10 mouse cellular contexts compared by ENCODE assay signal in genomic region chr8:3416846-3417245, GRCm38 (mm10). TPM values are rescaled to one million over a fixed set of nuclear protein-coding genes. Genes with fewer than 3 reads are reported as not detected.
DNase-seq lines count a peak whose midpoint lies in the region; ATAC-seq and TF ChIP-seq lines count a peak whose summit lies in the region.
"Had no signal": no experiment of that assay in that cellular context is flagged by ENCODE, and none has a peak within 500 bp of the region (broad histone marks: within the 10 kb centered on the region; RNA-seq: fewer than 3 reads in every experiment).

No protein-coding gene starts in this region.

- no peak overlapping the region for H3K27ac ChIP-seq in hindbrain, embryonic 11.5 days (ENCODE audit: low read depth, low read length)
- H3K27ac ChIP-seq in hindbrain, embryonic 16.5 days (ENCODE audit: low read depth, low read length), result no peak overlapping the region
- 0 out of 2 replicates have a peak overlapping the region, but pooled peaks have one; percentile 65 for H3K27ac ChIP-seq in midbrain, embryonic 13.5 days
- H3K27ac ChIP-seq in midbrain, embryonic 15.5 days, result no peak overlapping the region
- peak overlapping the region; percentile 82 for H3K27ac ChIP-seq in embryonic fibroblast, embryonic 13.5 days (ENCODE audit: insufficient read depth, low read length)
- H3K27ac ChIP-seq: limb, embryonic 15.5 days had no signal

- peak; percentile 25 for DNase-seq in hindbrain, embryonic 11.5 days (ENCODE audit: low spot score)
- DNase-seq in frontal cortex, adult 2 months (ENCODE audit: extremely low spot score in 1 of 2, low spot score in 1 of 2), result no peak
- DNase-seq in right cerebral cortex, postnatal 4 days, result no peak
- DNase-seq: layer of hippocampus, adult 9-11 months had no signal

- H3K9me3 ChIP-seq in hindbrain, embryonic 11.5 days (ENCODE audit: control insufficient read depth, low read length), result no peaks in the 10 kb centered on the region
- H3K9me3 ChIP-seq in hindbrain, embryonic 16.5 days (ENCODE audit: control insufficient read depth, low read length), result no peaks in the 10 kb centered on the region
- H3K9me3 ChIP-seq in midbrain, embryonic 13.5 days, result no peaks in the 10 kb centered on the region
- no peaks in the 10 kb centered on the region for H3K9me3 ChIP-seq in midbrain, embryonic 15.5 days
- H3K9me3 ChIP-seq: limb, embryonic 15.5 days had no signal

- no peaks in the 10 kb centered on the region for H3K27me3 ChIP-seq in hindbrain, embryonic 11.5 days (ENCODE audit: control insufficient read depth, insufficient read depth, low read length)
- no peaks in the 10 kb centered on the region for H3K27me3 ChIP-seq in hindbrain, embryonic 16.5 days (replicated peaks; ENCODE audit: control insufficient read depth, insufficient read depth, low read length)
- H3K27me3 ChIP-seq in midbrain, embryonic 13.5 days, result no peaks in the 10 kb centered on the region
- H3K27me3 ChIP-seq in midbrain, embryonic 15.5 days (replicated peaks), result no peaks in the 10 kb centered on the region
- H3K27me3 ChIP-seq: limb, embryonic 15.5 days had no signal

- no peak overlapping the region for H3K4me2 ChIP-seq in hindbrain, embryonic 11.5 days (replicated peaks; ENCODE audit: low read depth, low read length)
- H3K4me2 ChIP-seq in hindbrain, embryonic 16.5 days (ENCODE audit: low read length), result no peak overlapping the region
- no peak overlapping the region for H3K4me2 ChIP-seq in midbrain, embryonic 13.5 days (replicated peaks)
- H3K4me2 ChIP-seq in midbrain, embryonic 15.5 days, result no peak overlapping the region
- H3K4me2 ChIP-seq: limb, embryonic 15.5 days had no signal

- peak; percentile 36; the same call in 1 of the 2 replicates for ATAC-seq in hindbrain, embryonic 11.5 days (ENCODE audit: low FRiP score)
- no peak for ATAC-seq in hindbrain, embryonic 16.5 days
- ATAC-seq in midbrain, embryonic 13.5 days, result no peak
- ATAC-seq in midbrain, embryonic 15.5 days (replicated peaks), result no peak

- no peak for TF ChIP-seq POLR2A in embryonic fibroblast, embryonic 13.5 days (IDR thresholded peaks at IDR 0.05; ENCODE audit: low read depth, low read length)

- H3K36me3 ChIP-seq in hindbrain, embryonic 11.5 days (ENCODE audit: control insufficient read depth, insufficient read depth, low read length), result no peaks in the 10 kb centered on the region
- no peaks in the 10 kb centered on the region for H3K36me3 ChIP-seq in hindbrain, embryonic 16.5 days (ENCODE audit: control insufficient read depth, insufficient read depth, low read length)
- H3K36me3 ChIP-seq in midbrain, embryonic 13.5 days, result no peaks in the 10 kb centered on the region
- H3K36me3 ChIP-seq in midbrain, embryonic 15.5 days (replicated peaks), result no peaks in the 10 kb centered on the region
- H3K36me3 ChIP-seq: limb, embryonic 15.5 days had no signal

- TF ChIP-seq CTCF in embryonic fibroblast, embryonic 13.5 days (IDR thresholded peaks at IDR 0.05; ENCODE audit: borderline replicate concordance, insufficient read depth, low read length), result no peak

- 24% methylated on average over 4 of the region's 4 CpGs for WGBS in hindbrain, embryonic 11.5 days
- 26% methylated on average over 4 of the region's 4 CpGs for WGBS in hindbrain, embryonic 16.5 days
- 27% methylated on average over 4 of the region's 4 CpGs for WGBS in midbrain, embryonic 13.5 days
- WGBS in midbrain, embryonic 15.5 days, result 23% methylated on average over 4 of the region's 4 CpGs

- peaks cover 18% of the 10 kb centered on the region for H3K4me1 ChIP-seq in hindbrain, embryonic 11.5 days (replicated peaks; ENCODE audit: control insufficient read depth, insufficient read depth, low read length)
- H3K4me1 ChIP-seq in hindbrain, embryonic 16.5 days (ENCODE audit: control insufficient read depth, insufficient read depth, low read depth, low read length), result peaks cover 21% of the 10 kb centered on the region
- H3K4me1 ChIP-seq in midbrain, embryonic 13.5 days (replicated peaks), result peaks cover 51% of the 10 kb centered on the region
- peaks cover 32% of the 10 kb centered on the region for H3K4me1 ChIP-seq in midbrain, embryonic 15.5 days
- H3K4me1 ChIP-seq in embryonic fibroblast, embryonic 13.5 days (ENCODE audit: control insufficient read depth, insufficient read depth, low read length), result peaks cover 46% of the 10 kb centered on the region

- H3K9ac ChIP-seq in hindbrain, embryonic 11.5 days (ENCODE audit: low read depth, low read length), result no peak overlapping the region
- no peak overlapping the region for H3K9ac ChIP-seq in hindbrain, embryonic 16.5 days (ENCODE audit: low read depth, low read length)
- no peak overlapping the region for H3K9ac ChIP-seq in midbrain, embryonic 13.5 days (replicated peaks)
- no peak overlapping the region for H3K9ac ChIP-seq in midbrain, embryonic 15.5 days
- H3K9ac ChIP-seq: limb, embryonic 15.5 days had no signal

- no peak overlapping the region for H3K4me3 ChIP-seq in hindbrain, embryonic 11.5 days (ENCODE audit: low read depth, low read length)
- H3K4me3 ChIP-seq in hindbrain, embryonic 16.5 days (ENCODE audit: low read length), result no peak overlapping the region
- H3K4me3 ChIP-seq in midbrain, embryonic 13.5 days (replicated peaks), result no peak overlapping the region
- H3K4me3 ChIP-seq in midbrain, embryonic 15.5 days, result no peak overlapping the region
- H3K4me3 ChIP-seq in embryonic fibroblast, embryonic 13.5 days (ENCODE audit: insufficient read depth, low read length), result no peak overlapping the region
- H3K4me3 ChIP-seq: limb, embryonic 15.5 days had no signal

RNA-seq across cellular contexts. Expression of gene Arhgef18, which starts 24.0 kb away (rescaled TPM):
- polyA plus RNA-seq in hindbrain, embryonic 11.5 days (2014; fragmentation: Nextera tagmentation; extraction: Ambion mirVana), result 9.2 and 10.9 TPM in 2 replicates
- 11.5 and 11.7 TPM in 2 replicates for polyA plus RNA-seq in hindbrain, embryonic 16.5 days (2015; fragmentation: Nextera tagmentation; extraction: Ambion mirVana)
- polyA plus RNA-seq in midbrain, embryonic 13.5 days (2015; fragmentation: Nextera tagmentation; extraction: Ambion mirVana), result 10.4 and 12.5 TPM in 2 replicates
- polyA plus RNA-seq in midbrain, embryonic 15.5 days (2015; fragmentation: Nextera tagmentation; extraction: Ambion mirVana), result 11.8 and 13.3 TPM in 2 replicates
- 19.8 and 21.2 TPM in 2 replicates for polyA plus RNA-seq in embryonic fibroblast, embryonic 13.5 days (2011; ENCODE audit: insufficient read length, low read depth, missing spikeins)
- polyA plus RNA-seq in frontal cortex, adult 2 months (2012; rRNA removed), result 29.1 and 33.8 TPM in 2 replicates

RNA-seq across cellular contexts. Expression of gene Pex11g, which starts 50.6 kb away (rescaled TPM):
- 2.4 and 3.1 TPM in 2 replicates for polyA plus RNA-seq in hindbrain, embryonic 11.5 days (2014; fragmentation: Nextera tagmentation; extraction: Ambion mirVana)
- 4.2 and 4.3 TPM in 2 replicates for polyA plus RNA-seq in hindbrain, embryonic 16.5 days (2015; fragmentation: Nextera tagmentation; extraction: Ambion mirVana)
- polyA plus RNA-seq in midbrain, embryonic 13.5 days (2015; fragmentation: Nextera tagmentation; extraction: Ambion mirVana), result 4.4 and 5.3 TPM in 2 replicates
- 4.9 and 5.4 TPM in 2 replicates for polyA plus RNA-seq in midbrain, embryonic 15.5 days (2015; fragmentation: Nextera tagmentation; extraction: Ambion mirVana)
- 3.8 and 5.9 TPM in 2 replicates for polyA plus RNA-seq in embryonic fibroblast, embryonic 13.5 days (2011; ENCODE audit: insufficient read length, low read depth, missing spikeins)
- 1.6 and 2.0 TPM in 2 replicates for polyA plus RNA-seq in frontal cortex, adult 2 months (2012; rRNA removed)

RNA-seq across cellular contexts. Expression of gene Tex45, which starts 53.8 kb away (rescaled TPM):
- not detected in 2 replicates for polyA plus RNA-seq in hindbrain, embryonic 11.5 days (2014; fragmentation: Nextera tagmentation; extraction: Ambion mirVana)
- polyA plus RNA-seq in hindbrain, embryonic 16.5 days (2015; fragmentation: Nextera tagmentation; extraction: Ambion mirVana), result 0.39 and 0.60 TPM in 2 replicates
- 0.17 and 0.23 TPM in 2 replicates for polyA plus RNA-seq in midbrain, embryonic 13.5 days (2015; fragmentation: Nextera tagmentation; extraction: Ambion mirVana)
- polyA plus RNA-seq in midbrain, embryonic 15.5 days (2015; fragmentation: Nextera tagmentation; extraction: Ambion mirVana), result 0.23 and 0.49 TPM in 2 replicates
- polyA plus RNA-seq in embryonic fibroblast, embryonic 13.5 days (2011; ENCODE audit: insufficient read length, low read depth, missing spikeins), result not detected in 2 replicates
- 0.19 and 0.28 TPM in 2 replicates for polyA plus RNA-seq in frontal cortex, adult 2 months (2012; rRNA removed)
- polyA plus RNA-seq: limb, embryonic 15.5 days; thymus, postnatal 0 days had no signal

Comparison
In these comparisons a context has a peak if more than half of its experiments do, and no peak if none do; other contexts are left out.
1. H3K27ac ChIP-seq: peak in midbrain, embryonic 13.5 days (single experiment) and embryonic fibroblast, embryonic 13.5 days (single experiment); none in hindbrain, embryonic 11.5 days (single experiment), hindbrain, embryonic 16.5 days (single experiment) and midbrain, embryonic 15.5 days (single experiment).